Mouse (Mus musculus): ENCODE results near the gene Olfr340.
"Not testable (repeated sequence)": the region's sequence is repeated elsewhere in the genome, so short reads cannot be mapped to it uniquely, and the experiment has no call there.

Olfr340 gene

DNA sequence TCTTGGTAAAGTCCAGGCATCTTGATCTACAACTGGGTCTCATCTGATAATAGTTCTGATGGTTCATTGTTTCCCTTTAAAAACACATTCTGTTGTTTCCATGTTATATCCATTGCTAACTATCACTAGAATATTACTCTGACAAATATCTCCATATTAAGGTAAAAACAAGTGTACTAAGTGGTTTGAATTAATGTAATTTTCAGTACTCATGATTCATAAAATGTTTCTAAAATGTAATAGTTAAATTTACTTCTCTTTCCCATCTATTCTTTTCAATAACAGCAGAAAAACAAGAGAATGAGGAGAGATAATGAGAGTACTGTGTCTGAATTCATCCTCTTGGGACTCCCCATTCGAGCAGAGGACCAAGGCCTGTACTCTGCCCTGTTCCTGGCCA lies at the start of gene Olfr340:
Olfr340 (plus strand) TSS at position 301 of the 400 bp plus-strand sequence.
- DNase-seq (ENCODE audit: low read depth, low spot score): no peak
- Histone ChIP-seq H3K36me3 (ENCODE audit: control insufficient read depth, insufficient read depth, low read length, poor library complexity, severe bottlenecking) (no peaks in the 10 kb centered on the region), H3K27me3 (ENCODE audit: control insufficient read depth, insufficient read depth, low read length, poor library complexity, severe bottlenecking) (no peaks in the 10 kb centered on the region)

DNA sequence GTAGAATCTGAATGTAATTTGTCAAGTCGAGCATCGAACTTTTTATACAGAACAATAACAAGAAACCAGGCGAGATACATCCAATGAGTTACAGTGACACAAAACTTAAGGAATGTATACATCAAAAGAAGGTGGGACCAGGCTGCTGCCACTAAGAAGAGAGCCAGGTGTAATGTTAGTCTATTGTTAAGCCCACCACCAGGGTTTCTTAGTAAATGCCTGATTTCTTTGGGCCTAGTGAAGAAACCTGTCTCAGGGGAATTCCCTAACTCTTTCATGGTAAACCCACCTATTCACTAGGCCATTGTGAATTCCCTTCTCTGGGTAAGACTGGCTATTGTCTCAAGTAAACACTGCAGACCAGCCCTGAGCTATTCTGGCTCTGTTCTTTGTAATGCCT lies 37.2 kb upstream of the Olfr340 start:
- DNase-seq (ENCODE audit: low read depth, low spot score); H3K27me3 ChIP-seq (ENCODE audit: control insufficient read depth, insufficient read depth, low read length, poor library complexity, severe bottlenecking); H3K36me3 ChIP-seq (ENCODE audit: control insufficient read depth, insufficient read depth, low read length, poor library complexity, severe bottlenecking): not testable (repeated sequence)

DNA sequence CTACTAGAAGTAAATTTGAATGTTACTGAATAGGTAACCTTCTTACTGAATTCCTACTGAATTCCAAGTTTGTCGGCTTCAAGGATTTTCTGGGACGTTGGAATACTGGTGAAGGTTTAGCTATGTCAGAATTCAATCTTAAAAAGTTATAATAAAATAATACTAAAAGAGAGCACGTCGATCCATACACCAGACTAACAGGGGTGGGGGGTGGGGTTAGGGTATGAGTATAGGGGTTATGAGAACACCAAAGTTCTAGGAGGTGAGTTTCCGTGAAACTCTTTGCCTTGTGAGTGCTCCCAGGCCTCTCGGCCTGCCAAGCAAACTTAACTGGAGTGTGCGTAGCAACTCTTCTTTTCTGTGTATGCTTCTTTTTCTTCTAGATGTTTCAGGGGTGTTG lies 36.8 kb upstream of the Olfr340 start:
- DNase-seq (ENCODE audit: low read depth, low spot score); H3K36me3 ChIP-seq (ENCODE audit: control insufficient read depth, insufficient read depth, low read length, poor library complexity, severe bottlenecking); H3K27me3 ChIP-seq (ENCODE audit: control insufficient read depth, insufficient read depth, low read length, poor library complexity, severe bottlenecking): not testable (repeated sequence)

DNA sequence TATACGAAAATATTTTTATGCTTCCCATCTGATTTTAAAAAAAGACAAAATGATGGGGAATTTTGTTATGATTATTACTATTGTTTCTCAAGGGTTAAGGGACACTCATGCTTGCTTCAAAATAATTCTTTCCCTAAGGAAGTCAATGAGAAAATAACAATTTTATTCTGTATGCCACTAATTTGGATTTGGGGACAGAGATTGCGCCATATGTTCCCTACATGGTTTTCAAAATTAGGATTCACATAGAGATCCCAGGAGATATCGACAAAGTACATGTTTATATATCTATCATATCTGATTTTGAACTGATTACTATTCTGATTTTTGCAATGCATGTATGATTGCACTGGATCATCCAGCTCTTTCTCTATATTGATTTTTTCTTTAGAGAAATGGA lies 33.7 kb upstream of the Olfr340 start, which contains the start of gene Olfr339:
Olfr339 (plus strand) TSS at position 301 of the 400 bp plus-strand sequence.
- H3K27me3 ChIP-seq (ENCODE audit: control insufficient read depth, insufficient read depth, low read length, poor library complexity, severe bottlenecking): no peaks in the 10 kb centered on the region
- DNase-seq (ENCODE audit: low read depth, low spot score): no peak
- no peaks in the 10 kb centered on the region for H3K36me3 ChIP-seq (ENCODE audit: control insufficient read depth, insufficient read depth, low read length, poor library complexity, severe bottlenecking)

DNA sequence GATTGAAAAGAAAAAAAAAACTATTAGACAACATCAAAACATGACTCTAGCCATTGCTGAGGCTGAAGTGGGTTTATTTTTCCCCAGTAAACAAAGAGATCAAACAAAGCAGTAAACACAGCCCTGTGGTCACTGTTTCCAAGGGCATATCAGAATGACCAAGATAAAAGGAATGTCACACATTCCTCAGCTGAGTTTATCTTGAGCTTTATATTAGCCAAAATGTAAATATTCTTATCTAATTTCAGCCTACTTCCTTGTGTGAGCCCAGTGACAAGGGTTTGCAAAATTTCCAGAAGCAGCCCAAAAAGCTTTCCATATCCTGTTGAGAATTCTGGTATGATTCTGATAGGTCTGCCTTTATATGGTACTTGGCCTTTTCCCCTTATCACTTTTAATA lies 21.2 kb downstream of the Olfr340 start:
- no peaks in the 10 kb centered on the region for H3K27me3 ChIP-seq (ENCODE audit: control insufficient read depth, insufficient read depth, low read length, poor library complexity, severe bottlenecking)
- no peaks in the 10 kb centered on the region for H3K36me3 ChIP-seq (ENCODE audit: control insufficient read depth, insufficient read depth, low read length, poor library complexity, severe bottlenecking)
- DNase-seq (ENCODE audit: low read depth, low spot score): no peak

DNA sequence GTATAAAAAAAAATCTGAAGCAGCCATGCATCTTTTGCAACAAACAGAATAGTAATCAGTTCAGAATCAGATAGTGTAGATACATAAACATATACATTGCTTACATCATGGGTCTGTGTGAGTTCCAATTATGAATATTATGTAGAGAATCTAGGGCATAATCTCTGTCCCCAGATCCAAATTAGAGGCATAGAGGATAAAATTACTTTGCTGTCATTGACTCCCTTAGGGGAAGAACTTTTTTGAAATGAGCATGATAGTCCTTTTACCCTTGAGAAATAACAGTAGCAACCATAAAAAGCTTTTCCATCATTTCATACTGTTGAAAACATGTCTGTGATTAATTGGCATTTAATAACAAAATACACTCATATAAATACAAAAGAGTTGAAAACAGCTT lies 30.0 kb downstream of the Olfr340 start, which contains the start of gene Olfr341:
Olfr341 (minus strand) TSS at position 101 of the 400 bp plus-strand sequence.
- no peaks in the 10 kb centered on the region for H3K27me3 ChIP-seq (ENCODE audit: control insufficient read depth, insufficient read depth, low read length, poor library complexity, severe bottlenecking)
- H3K36me3 ChIP-seq (ENCODE audit: control insufficient read depth, insufficient read depth, low read length, poor library complexity, severe bottlenecking): no peaks in the 10 kb centered on the region
- no peak for DNase-seq (ENCODE audit: low read depth, low spot score)

Measured in splenic B cell, adult 2 months (primary cell).